Mouse (Mus musculus): ENCODE measurements at regions not wholly inside any gene's neighbourhood (a gene's known extent, or its start where the extent isn't known, plus 50 kb on each side); places are given as distances from the start of the nearest gene placed in this dataset.

GRCm38 (mm10) chr1:10880026-10880727 lies 533.7 kb upstream of the A830018L16Rik start:
- TF ChIP-seq FLI1 (IDR thresholded peaks at IDR 0.05; ENCODE audit: low read length) (no peak), GATA1 (IDR thresholded peaks at IDR 0.05; ENCODE audit: borderline replicate concordance, low read length) (no peak)

All from megakaryocyte, embryonic 14.5 days (primary cell).